Mouse (Mus musculus) megakaryocyte, adult 5-6 weeks (primary cell): ENCODE results near the gene Ppp1r36. TPM values are rescaled to one million over a fixed set of nuclear protein-coding genes. Genes with fewer than 3 reads are reported as not detected.
A peak's percentile ranks its signal among the peaks of the same experiment; 100 is the strongest.
"Not testable (repeated sequence)": the region's sequence is repeated elsewhere in the genome, so short reads cannot be mapped to it uniquely, and the experiment has no call there.

Experiments
- ATAC-seq: 2 replicates; pipeline ENCODE4 v1.8.0; 2016; ENCODE audit warnings: mild to moderate bottlenecking, inconsistent platforms; ENCODE audit not compliant: poor library complexity, severe bottlenecking
- total RNA-seq, 2 experiments: library from RNA; stranded (forward) in 1 of 2; stranded (reverse) in 1 of 2; fragments of 153-499, 151-499 nt in 1 of 2; fragments of 221-1000, 200-1000 nt in 1 of 2; gene quantifications; 2 replicates each; pipeline versions ENCODE4 v1.2.3 to v1.2.4; 2015 to 2017

Gene Ppp1r36
- total RNA-seq, 2 experiments from 2014 or later: 0.18 to 0.58 TPM

- ATAC-seq: no peak
Observed at GRCm38 (mm10) chr12:76392979-76393378, 24.4 kb upstream of the Ppp1r36 start.

- no peak for ATAC-seq
Observed at GRCm38 (mm10) chr12:76397281-76397680, 20.1 kb upstream of the Ppp1r36 start.

- ATAC-seq: no peak
Observed at GRCm38 (mm10) chr12:76401674-76402073, 15.7 kb upstream of the Ppp1r36 start.

- ATAC-seq: peak; percentile 62
Observed at GRCm38 (mm10) chr12:76402991-76403885, 14.1 kb upstream of the Ppp1r36 start.

GRCm38 (mm10) chr12:76403886-76404537, 13.3 kb upstream of the Ppp1r36 start, which contains the start of gene Hspa2:
Gene Hspa2 (plus strand): TSS chr12:76404176.
- ATAC-seq: peak; percentile 82

GRCm38 (mm10) chr12:76404836-76405182, 12.5 kb upstream of the Ppp1r36 start:
- no peak for ATAC-seq

- no peak for ATAC-seq
Observed at GRCm38 (mm10) chr12:76405183-76405970, 12.0 kb upstream of the Ppp1r36 start.

- ATAC-seq: no peak
Observed at GRCm38 (mm10) chr12:76405971-76406370, 11.4 kb upstream of the Ppp1r36 start.

- ATAC-seq: no peak
Observed at GRCm38 (mm10) chr12:76407184-76407583, 10.2 kb upstream of the Ppp1r36 start.

GRCm38 (mm10) chr12:76409166-76409565, 8.2 kb upstream of the Ppp1r36 start:
- ATAC-seq: no peak

GRCm38 (mm10) chr12:76415383-76416010, 1.8 kb upstream of the Ppp1r36 start:
- ATAC-seq: peak; percentile 51; the same call in 1 of the 2 replicates

- ATAC-seq: no peak
Observed at GRCm38 (mm10) chr12:76418346-76418745, 1.0 kb downstream of the Ppp1r36 start.

GRCm38 (mm10) chr12:76425256-76425655, 7.9 kb downstream of the Ppp1r36 start:
- ATAC-seq: no peak

GRCm38 (mm10) chr12:76427546-76427945, 10.2 kb downstream of the Ppp1r36 start:
- ATAC-seq: no peak

- ATAC-seq: no peak
Observed at GRCm38 (mm10) chr12:76430879-76431406, 13.6 kb downstream of the Ppp1r36 start.

- no peak for ATAC-seq
Observed at GRCm38 (mm10) chr12:76431431-76431830, 14.1 kb downstream of the Ppp1r36 start.

GRCm38 (mm10) chr12:76434111-76434510, 16.8 kb downstream of the Ppp1r36 start:
- no peak for ATAC-seq

- ATAC-seq: no peak
Observed at GRCm38 (mm10) chr12:76435084-76435483, 17.7 kb downstream of the Ppp1r36 start.

- no peak for ATAC-seq
Observed at GRCm38 (mm10) chr12:76435549-76435948, 18.2 kb downstream of the Ppp1r36 start.

- not testable (repeated sequence) for ATAC-seq
Observed at GRCm38 (mm10) chr12:76443488-76443887, 26.1 kb downstream of the Ppp1r36 start.
